Mouse (Mus musculus): ENCODE measurements around the gene Rpl3l. TPM values are rescaled to one million over a fixed set of nuclear protein-coding genes. Genes with fewer than 3 reads are reported as not detected.

The Rpl3l gene
- polyA plus RNA-seq, 1 experiment from 2014 or later, result not detected

DNA sequence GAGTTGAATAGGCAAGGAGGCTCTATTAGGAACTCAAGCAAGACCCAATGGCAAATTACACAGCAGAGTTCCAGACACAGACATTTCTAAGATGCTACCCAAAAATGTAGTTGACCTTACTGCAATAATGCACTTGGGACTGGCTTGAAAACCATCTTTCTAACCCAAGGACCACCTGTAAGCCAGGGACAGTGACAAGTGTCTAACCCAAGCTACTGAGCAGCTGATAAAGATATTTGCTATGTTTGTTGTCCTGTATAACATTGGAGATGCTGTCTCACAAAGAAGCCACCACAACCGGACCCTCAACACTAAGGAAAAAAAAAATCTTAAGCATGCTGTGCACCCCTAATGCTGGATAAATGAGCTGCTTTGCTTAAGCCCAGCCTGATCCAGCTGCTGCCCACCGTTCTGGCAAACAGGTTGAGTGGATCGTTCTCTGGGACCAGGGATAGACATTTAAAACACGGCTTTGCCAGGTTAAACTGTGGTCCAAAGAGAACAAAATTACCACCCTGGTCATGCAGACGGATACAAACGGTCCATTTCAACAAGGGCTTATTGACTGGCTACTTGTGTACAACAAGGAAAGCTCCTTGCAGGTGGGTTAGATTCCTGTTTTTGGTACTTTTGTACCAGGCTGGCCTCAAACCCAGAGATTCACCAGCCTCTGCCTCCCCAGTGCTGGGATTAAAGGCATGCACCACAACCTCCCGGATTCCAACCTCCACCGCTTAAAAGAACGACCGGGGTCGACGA, 4.3 kb upstream of the Rpl3l start:
- no peak for DNase-seq (ENCODE audit: low spot score)
- Histone ChIP-seq H3K36me3 (ENCODE audit: control insufficient read depth, insufficient read depth, low read length) (peaks cover 6% of the 10 kb centered on the region; the same call in 1 of the 2 replicates), H3K9ac (ENCODE audit: low read length) (peak overlapping the region; percentile 81), H3K27ac (ENCODE audit: low read depth, low read length) (peak overlapping the region; percentile 44; the same call in 1 of the 2 replicates), H3K4me3 (ENCODE audit: low read depth, low read length) (peak overlapping the region; percentile 81), H3K9me3 (ENCODE audit: control insufficient read depth, low read length) (no peaks in the 10 kb centered on the region), H3K4me2 (ENCODE audit: low read depth) (peak overlapping the region; percentile 86), H3K27me3 (ENCODE audit: control insufficient read depth, insufficient read depth, low read length) (no peaks in the 10 kb centered on the region), H3K4me1 (ENCODE audit: control insufficient read depth, insufficient read depth, low read length) (peaks cover 10% of the 10 kb centered on the region)
- ATAC-seq (ENCODE audit: insufficient read depth, low FRiP score, low TSS enrichment), result no peak
- WGBS, result 5% methylated on average over 12 of the region's 12 CpGs

GRCm38 (mm10) chr17:24723881-24724180, 3.8 kb upstream of the Rpl3l start:
- H3K36me3 ChIP-seq (ENCODE audit: control insufficient read depth, insufficient read depth, low read length), result peaks cover 6% of the 10 kb centered on the region; the same call in 1 of the 2 replicates
- no peaks in the 10 kb centered on the region for H3K9me3 ChIP-seq (ENCODE audit: control insufficient read depth, low read length)
- ATAC-seq (ENCODE audit: insufficient read depth, low FRiP score, low TSS enrichment), result peak; percentile 5; the same call in 1 of the 2 replicates
- H3K27me3 ChIP-seq (ENCODE audit: control insufficient read depth, insufficient read depth, low read length), result no peaks in the 10 kb centered on the region
- peak overlapping the region; percentile 81 for H3K9ac ChIP-seq (ENCODE audit: low read length)
- peak overlapping the region; percentile 44; the same call in 1 of the 2 replicates for H3K27ac ChIP-seq (ENCODE audit: low read depth, low read length)
- under 1% methylated on average over 15 of the region's 15 CpGs for WGBS
- DNase-seq (ENCODE audit: low spot score), result no peak
- peaks cover 10% of the 10 kb centered on the region for H3K4me1 ChIP-seq (ENCODE audit: control insufficient read depth, insufficient read depth, low read length)
- peak overlapping the region; percentile 81 for H3K4me3 ChIP-seq (ENCODE audit: low read depth, low read length)
- H3K4me2 ChIP-seq (ENCODE audit: low read depth), result peak overlapping the region; percentile 86

- ATAC-seq (ENCODE audit: insufficient read depth, low FRiP score, low TSS enrichment), result peak; percentile 59
- WGBS, result 0% methylated on average over 30 of the region's 30 CpGs
Observed at GRCm38 (mm10) chr17:24724184-24724583, 3.4 kb upstream of the Rpl3l start, which contains the start of gene Ndufb10. Gene Ndufb10 (minus strand): TSS chr17:24724478.

DNA sequence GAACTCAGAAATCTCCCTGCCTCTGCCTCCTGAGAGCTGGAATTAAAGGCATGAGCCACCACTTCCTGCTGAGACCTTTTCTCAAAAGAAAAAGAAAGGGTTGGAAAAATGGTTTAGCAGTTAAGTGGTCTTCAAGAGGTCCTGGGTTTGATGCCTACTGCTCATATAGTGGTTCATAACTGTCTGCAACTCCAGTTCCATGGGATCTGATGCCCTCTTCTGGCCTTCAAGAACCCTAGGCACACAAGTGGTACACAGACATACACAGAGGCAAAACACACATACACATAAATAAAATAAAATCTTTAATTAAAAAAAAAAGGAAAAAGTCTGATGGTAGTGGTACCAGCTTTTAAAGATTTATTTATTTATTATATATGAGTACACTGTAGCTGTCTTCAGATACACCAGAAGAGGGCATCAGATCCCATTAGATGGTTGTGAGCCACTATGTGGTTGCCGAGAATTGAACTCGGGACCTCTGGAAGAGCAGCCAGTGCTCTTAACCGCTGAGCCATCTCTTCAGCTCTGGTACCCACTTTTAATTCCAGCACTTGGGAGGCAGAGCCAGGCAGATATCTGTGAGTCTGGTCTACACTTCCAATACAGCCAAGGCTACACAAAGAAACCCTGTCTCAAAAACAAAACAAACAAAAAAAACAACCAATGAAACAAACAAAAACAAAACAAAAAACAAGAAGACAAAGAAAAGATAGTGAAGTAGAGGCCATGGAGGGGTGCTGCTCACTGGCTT, 1.8 kb upstream of the Rpl3l start:
- Histone ChIP-seq H3K27me3 (ENCODE audit: control insufficient read depth, insufficient read depth, low read length) (no peaks in the 10 kb centered on the region), H3K4me1 (ENCODE audit: control insufficient read depth, insufficient read depth, low read length) (peaks cover 8% of the 10 kb centered on the region), H3K27ac (ENCODE audit: low read depth, low read length) (no peak overlapping the region), H3K4me2 (ENCODE audit: low read depth) (no peak overlapping the region), H3K9ac (ENCODE audit: low read length) (no peak overlapping the region), H3K36me3 (ENCODE audit: control insufficient read depth, insufficient read depth, low read length) (peaks cover 6% of the 10 kb centered on the region; the same call in 1 of the 2 replicates), H3K4me3 (ENCODE audit: low read depth, low read length) (no peak overlapping the region), H3K9me3 (ENCODE audit: control insufficient read depth, low read length) (no peaks in the 10 kb centered on the region)
- WGBS, result 69% methylated on average over 3 of the region's 3 CpGs
- no peak for DNase-seq (ENCODE audit: low spot score)
- no peak for ATAC-seq (ENCODE audit: insufficient read depth, low FRiP score, low TSS enrichment)

More at GRCm38 (mm10) chr17:24724184-24724583, 3.4 kb upstream of the Rpl3l start, which contains the start of gene Ndufb10:
- Histone ChIP-seq H3K9ac (ENCODE audit: low read length) (peak within 1 kb of the TSS; percentile 81), H3K27ac (ENCODE audit: low read depth, low read length) (peak within 1 kb of the TSS; percentile 54; the same call in 1 of the 2 replicates), H3K27me3 (ENCODE audit: control insufficient read depth, insufficient read depth, low read length) (no peaks in the 10 kb centered on the region), H3K4me2 (ENCODE audit: low read depth) (peak within 1 kb of the TSS; percentile 86), H3K36me3 (ENCODE audit: control insufficient read depth, insufficient read depth, low read length) (peaks cover 6% of the 10 kb centered on the region; the same call in 1 of the 2 replicates), H3K9me3 (ENCODE audit: control insufficient read depth, low read length) (no peaks in the 10 kb centered on the region), H3K4me1 (ENCODE audit: control insufficient read depth, insufficient read depth, low read length) (peaks cover 10% of the 10 kb centered on the region), H3K4me3 (ENCODE audit: low read depth, low read length) (peak within 1 kb of the TSS; percentile 81)
- peak; percentile 97 for DNase-seq (ENCODE audit: low spot score)

DNA sequence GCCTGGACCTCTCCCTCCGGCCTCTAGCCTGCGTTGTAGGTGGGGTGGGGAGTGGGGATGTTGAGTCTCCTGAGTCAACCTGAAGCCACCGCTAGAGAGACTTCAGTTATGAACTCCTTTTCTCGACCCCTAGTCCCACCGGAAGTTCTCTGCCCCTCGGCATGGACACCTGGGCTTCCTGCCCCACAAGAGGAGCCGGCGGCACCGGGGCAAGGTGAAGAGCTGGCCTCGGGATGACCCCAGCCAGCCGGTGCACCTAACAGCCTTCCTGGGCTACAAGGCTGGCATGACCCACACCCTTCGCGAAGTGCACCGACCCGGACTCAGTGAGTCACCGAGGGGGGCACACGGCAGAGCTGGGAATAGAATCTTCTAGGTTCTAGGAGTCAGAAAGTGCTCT, 564 bp downstream of the Rpl3l start:
- ATAC-seq (ENCODE audit: insufficient read depth, low FRiP score, low TSS enrichment), result no peak

GRCm38 (mm10) chr17:24729067-24729466, 1.4 kb downstream of the Rpl3l start:
- Histone ChIP-seq H3K4me1 (ENCODE audit: control insufficient read depth, insufficient read depth, low read length) (no peaks in the 10 kb centered on the region), H3K4me3 (ENCODE audit: low read depth, low read length) (no peak overlapping the region), H3K4me2 (ENCODE audit: low read depth) (no peak overlapping the region), H3K36me3 (ENCODE audit: control insufficient read depth, insufficient read depth, low read length) (no peaks in the 10 kb centered on the region), H3K27me3 (ENCODE audit: control insufficient read depth, insufficient read depth, low read length) (no peaks in the 10 kb centered on the region), H3K9ac (ENCODE audit: low read length) (no peak overlapping the region), H3K27ac (ENCODE audit: low read depth, low read length) (no peak overlapping the region), H3K9me3 (ENCODE audit: control insufficient read depth, low read length) (no peaks in the 10 kb centered on the region)
- ATAC-seq (ENCODE audit: insufficient read depth, low FRiP score, low TSS enrichment), result no peak
- DNase-seq (ENCODE audit: low spot score), result no peak
- WGBS, result 93% methylated on average over 6 of the region's 6 CpGs

More for the DNA sequence above, 564 bp downstream of the Rpl3l start:
- Histone ChIP-seq H3K9ac (ENCODE audit: low read length) (no peak overlapping the region), H3K4me2 (ENCODE audit: low read depth) (no peak overlapping the region), H3K4me1 (ENCODE audit: control insufficient read depth, insufficient read depth, low read length) (no peaks in the 10 kb centered on the region), H3K4me3 (ENCODE audit: low read depth, low read length) (no peak overlapping the region), H3K9me3 (ENCODE audit: control insufficient read depth, low read length) (no peaks in the 10 kb centered on the region), H3K27ac (ENCODE audit: low read depth, low read length) (no peak overlapping the region), H3K27me3 (ENCODE audit: control insufficient read depth, insufficient read depth, low read length) (no peaks in the 10 kb centered on the region), H3K36me3 (ENCODE audit: control insufficient read depth, insufficient read depth, low read length) (no peaks in the 10 kb centered on the region)
- WGBS, result 73% methylated on average over 17 of the region's 17 CpGs
- no peak for DNase-seq (ENCODE audit: low spot score)

- DNase-seq (ENCODE audit: low spot score), result no peak
- WGBS, result 81% methylated on average over 14 of the region's 14 CpGs
- no peaks in the 10 kb centered on the region for H3K4me1 ChIP-seq (ENCODE audit: control insufficient read depth, insufficient read depth, low read length)
Observed at GRCm38 (mm10) chr17:24730787-24731186, 3.2 kb downstream of the Rpl3l start.

GRCm38 (mm10) chr17:24732233-24732935, 4.8 kb downstream of the Rpl3l start:
- no peaks in the 10 kb centered on the region for H3K4me1 ChIP-seq (ENCODE audit: control insufficient read depth, insufficient read depth, low read length)
- DNase-seq (ENCODE audit: low spot score), result no peak
- H3K4me2 ChIP-seq (ENCODE audit: low read depth), result no peak overlapping the region
- no peaks in the 10 kb centered on the region for H3K9me3 ChIP-seq (ENCODE audit: control insufficient read depth, low read length)
- H3K27ac ChIP-seq (ENCODE audit: low read depth, low read length), result no peak overlapping the region
- no peaks in the 10 kb centered on the region for H3K27me3 ChIP-seq (ENCODE audit: control insufficient read depth, insufficient read depth, low read length)
- ATAC-seq (ENCODE audit: insufficient read depth, low FRiP score, low TSS enrichment), result no peak
- H3K36me3 ChIP-seq (ENCODE audit: control insufficient read depth, insufficient read depth, low read length), result no peaks in the 10 kb centered on the region
- H3K4me3 ChIP-seq (ENCODE audit: low read depth, low read length), result no peak overlapping the region
- H3K9ac ChIP-seq (ENCODE audit: low read length), result no peak overlapping the region
- WGBS, result 77% methylated on average over 12 of the region's 12 CpGs

More at GRCm38 (mm10) chr17:24730787-24731186, 3.2 kb downstream of the Rpl3l start:
- ATAC-seq (ENCODE audit: insufficient read depth, low FRiP score, low TSS enrichment), result no peak
- Histone ChIP-seq H3K27ac (ENCODE audit: low read depth, low read length) (no peak overlapping the region), H3K27me3 (ENCODE audit: control insufficient read depth, insufficient read depth, low read length) (no peaks in the 10 kb centered on the region), H3K9me3 (ENCODE audit: control insufficient read depth, low read length) (no peaks in the 10 kb centered on the region), H3K36me3 (ENCODE audit: control insufficient read depth, insufficient read depth, low read length) (no peaks in the 10 kb centered on the region), H3K4me2 (ENCODE audit: low read depth) (no peak overlapping the region), H3K4me3 (ENCODE audit: low read depth, low read length) (no peak overlapping the region), H3K9ac (ENCODE audit: low read length) (no peak overlapping the region)
